Mouse (Mus musculus) bone marrow, adult 2 months (tissue): Measurements from ENCODE around the gene Ppil2.

Experiments
- CTCF ChIP-seq: fragments of 200-500 bp; IDR thresholded peaks from 2 replicates; pipeline ENCODE4 v1.5.1; 2011; ENCODE audit warnings: low read length, control low read depth; ENCODE audit not compliant: control insufficient read depth, insufficient read depth
- POLR2A ChIP-seq: fragments of 200-500 bp; IDR thresholded peaks from 2 replicates; pipeline ENCODE4 v1.6.1; 2011; ENCODE audit warnings: low read depth, mild to moderate bottlenecking, control low read depth, low read length, borderline replicate concordance; ENCODE audit not compliant: control insufficient read depth

GRCm38 (mm10) chr16:17131191-17132088 lies 20.4 kb upstream of the Ppil2 start:
- TF ChIP-seq POLR2A (peak; percentile 17; the same call in 1 of the 2 replicates), CTCF (no peak)
